Mouse (Mus musculus) bone marrow, adult 2 months (tissue): ENCODE data around the gene A1cf.

Experiments used
- CTCF ChIP-seq: fragments of 200-500 bp; IDR thresholded peaks from 2 replicates; pipeline ENCODE4 v1.5.1; 2011; ENCODE audit warnings: low read length, control low read depth; ENCODE audit not compliant: control insufficient read depth, insufficient read depth
- POLR2A ChIP-seq: fragments of 200-500 bp; IDR thresholded peaks from 2 replicates; pipeline ENCODE4 v1.6.1; 2011; ENCODE audit warnings: low read depth, mild to moderate bottlenecking, control low read depth, low read length, borderline replicate concordance; ENCODE audit not compliant: control insufficient read depth

- TF ChIP-seq CTCF (no peak), POLR2A (no peak)
These were observed 53.3 kb downstream of the A1cf start for GRCm38 (mm10) chr19:31921852-31922251.
